Mouse (Mus musculus): ENCODE results near the gene Nptx2. TPM values are rescaled to one million over a fixed set of nuclear protein-coding genes. Genes with fewer than 3 reads are reported as not detected.

Nptx2 gene
- total and polyA plus RNA-seq, 3 experiments: not detected

DNA sequence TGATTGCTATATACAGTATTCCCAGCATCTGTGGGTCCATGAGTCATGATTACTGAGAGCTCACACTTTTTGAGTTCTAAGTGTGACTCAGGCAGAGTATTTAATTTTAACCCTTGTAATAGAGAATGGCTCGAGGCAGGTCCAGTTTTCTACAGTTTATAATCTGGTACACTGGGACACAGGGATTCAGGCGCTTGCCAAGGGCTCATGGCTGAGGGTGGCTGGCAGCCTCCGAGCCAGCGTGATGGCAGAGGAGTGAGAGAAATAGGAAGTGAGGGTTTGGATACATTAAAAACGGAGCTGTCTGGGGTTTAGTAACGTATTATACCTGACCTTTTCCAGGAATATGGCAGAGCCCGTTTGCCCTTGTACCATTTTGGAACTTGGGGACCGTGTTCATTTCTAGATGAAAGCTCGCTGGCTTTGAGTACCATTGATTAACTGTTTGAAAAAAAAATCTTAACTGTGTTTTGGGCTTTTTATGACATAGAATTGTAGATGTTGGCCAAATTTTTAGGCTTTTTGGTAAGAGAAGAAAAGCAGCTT is 1.7 kb downstream of the Nptx2 start:
- no peaks in the 10 kb centered on the region for H3K4me1 ChIP-seq (ENCODE audit: control insufficient read depth in 1 of 2, insufficient read depth in 2 of 2)
- H3K4me2 ChIP-seq (ENCODE audit: insufficient read depth, low read depth, poor library complexity, severe bottlenecking): no peak overlapping the region
- dilution Hi-C loops (cut with MboI; ENCODE audit: extremely low pct_ligation_motif_present, extremely low pct_unique_long_range_greater_than_20kb, low sequenced_read_pairs): no loop called here
- DNase-seq (ENCODE audit: extremely low read depth): no peak
- peaks cover 38% of the 10 kb centered on the region for H3K27me3 ChIP-seq (replicated peaks)
- H3K9me3 ChIP-seq (replicated peaks; ENCODE audit: low read length): peaks cover 14% of the 10 kb centered on the region
- no peaks in the 10 kb centered on the region for H3K79me2 ChIP-seq (replicated peaks; ENCODE audit: control insufficient read depth, extremely low read depth, insufficient read depth, poor library complexity, severe bottlenecking)
- H3K9ac ChIP-seq (ENCODE audit: insufficient read depth, low read depth): no peak overlapping the region
- no peaks in the 10 kb centered on the region for H3K36me3 ChIP-seq (replicated peaks in 1 of 2; ENCODE audit: control insufficient read depth in 1 of 2, insufficient read depth in 1 of 2, low read length in 1 of 2)
- no peak overlapping the region for H3K4me3 ChIP-seq (replicated peaks in 1 of 3; ENCODE audit: low read depth in 2 of 3, low read length in 2 of 3, poor library complexity in 1 of 3)
- in situ Hi-C loops (cut with MboI; ENCODE audit: low pct_ligation_motif_present, low pct_unique_long_range_greater_than_20kb, low sequenced_read_pairs): no loop called here
- TF ChIP-seq ETS1 (conservative IDR thresholded peaks at IDR 0.05; ENCODE audit: low read depth, low read length) (no peak), TBP (conservative IDR thresholded peaks at IDR 0.05; ENCODE audit: low read depth, low read length) (no peak), IRF4 (IDR thresholded peaks at IDR 0.05; ENCODE audit: low read depth, low read length) (no peak)
- no peak overlapping the region for H3K27ac ChIP-seq (ENCODE audit: insufficient read depth, low read depth)

GRCm38 (mm10) chr5:144548079-144548631 is 2.5 kb downstream of the Nptx2 start:
- no peak overlapping the region for H3K9ac ChIP-seq (ENCODE audit: insufficient read depth, low read depth)
- H3K4me2 ChIP-seq (ENCODE audit: insufficient read depth, low read depth, poor library complexity, severe bottlenecking): no peak overlapping the region
- no peaks in the 10 kb centered on the region for H3K79me2 ChIP-seq (replicated peaks; ENCODE audit: control insufficient read depth, extremely low read depth, insufficient read depth, poor library complexity, severe bottlenecking)
- H3K9me3 ChIP-seq (replicated peaks; ENCODE audit: low read length): peaks cover 14% of the 10 kb centered on the region
- no peak for DNase-seq (ENCODE audit: extremely low read depth)
- H3K36me3 ChIP-seq (replicated peaks in 1 of 2; ENCODE audit: control insufficient read depth in 1 of 2, insufficient read depth in 1 of 2, low read length in 1 of 2): no peaks in the 10 kb centered on the region
- dilution Hi-C loops (cut with MboI; ENCODE audit: extremely low pct_ligation_motif_present, extremely low pct_unique_long_range_greater_than_20kb, low sequenced_read_pairs): no loop called here
- H3K27ac ChIP-seq (ENCODE audit: insufficient read depth, low read depth): no peak overlapping the region
- no peaks in the 10 kb centered on the region for H3K4me1 ChIP-seq (ENCODE audit: control insufficient read depth in 1 of 2, insufficient read depth in 2 of 2)
- TF ChIP-seq RAD21 (IDR thresholded peaks at IDR 0.05; ENCODE audit: low read depth, low read length) (no peak), GABPA (IDR thresholded peaks at IDR 0.05; ENCODE audit: insufficient replicate concordance, low read depth, low read length) (no peak), POLR2A (IDR thresholded peaks at IDR 0.05; ENCODE audit: low read depth, low read length) (no peak), POLR2AphosphoS2 (IDR thresholded peaks at IDR 0.05; ENCODE audit: low read depth, low read length) (no peak), CTCF (conservative IDR thresholded peaks at IDR 0.05 in 1 of 2, IDR thresholded peaks at IDR 0.05 in 1 of 2; ENCODE audit: low read depth in 2 of 2, low read length in 2 of 2) (no peak), ZMIZ1 (IDR thresholded peaks at IDR 0.05; ENCODE audit: low read depth, low read length) (no peak), MAFK (IDR thresholded peaks at IDR 0.05; ENCODE audit: insufficient replicate concordance, low read length) (no peak), MYC (IDR thresholded peaks at IDR 0.05; ENCODE audit: low read depth, low read length) (no peak), MEF2A (IDR thresholded peaks at IDR 0.05; ENCODE audit: borderline replicate concordance, low read depth, low read length) (no peak), CHD1 (IDR thresholded peaks at IDR 0.05; ENCODE audit: low read depth, low read length) (no peak), JUN (IDR thresholded peaks at IDR 0.05; ENCODE audit: insufficient read depth, low read depth, low read length) (no peak), MAX (IDR thresholded peaks at IDR 0.05; ENCODE audit: low read length) (no peak), ZNF384 (IDR thresholded peaks at IDR 0.05; ENCODE audit: low read depth, low read length) (no peak), USF1 (IDR thresholded peaks at IDR 0.05; ENCODE audit: low read depth, low read length) (no peak), KAT2A (IDR thresholded peaks at IDR 0.05; ENCODE audit: insufficient replicate concordance, low read length) (no peak), ELF1 (IDR thresholded peaks at IDR 0.05; ENCODE audit: low read depth, low read length) (no peak), TBP (conservative IDR thresholded peaks at IDR 0.05; ENCODE audit: low read depth, low read length) (no peak), E2F4 (IDR thresholded peaks at IDR 0.05; ENCODE audit: insufficient replicate concordance, low read depth, low read length) (no peak)
- in situ Hi-C loops (cut with MboI; ENCODE audit: low pct_ligation_motif_present, low pct_unique_long_range_greater_than_20kb, low sequenced_read_pairs): no loop called here
- peaks cover 41% of the 10 kb centered on the region for H3K27me3 ChIP-seq (replicated peaks)
- no peak overlapping the region for H3K4me3 ChIP-seq (replicated peaks in 1 of 3; ENCODE audit: low read depth in 2 of 3, low read length in 2 of 3, poor library complexity in 1 of 3)

Measured in CH12.LX (cell line).